Comparison of ENCODE assay signal across 11 mouse cellular contexts in genomic region chr11:76065521-76066095, GRCm38 (mm10). TPM values are rescaled to one million over a fixed set of nuclear protein-coding genes. Genes with fewer than 3 reads are reported as not detected.
A peak's percentile ranks its signal among the peaks of the same experiment; 100 is the strongest.
DNase-seq lines count a peak whose midpoint lies in the region; ATAC-seq and TF ChIP-seq lines count a peak whose summit lies in the region.
"Had no signal": no experiment of that assay in that cellular context is flagged by ENCODE, and none has a peak within 500 bp of the region (broad histone marks: within the 10 kb centered on the region; RNA-seq: fewer than 3 reads in every experiment).

No protein-coding gene starts in this region.

- H3K4me2 ChIP-seq in intestine, embryonic 15.5 days (replicated peaks): no peak overlapping the region
- H3K4me2 ChIP-seq: embryonic facial prominence, embryonic 15.5 days; liver, embryonic 15.5 days had no signal

- ATAC-seq in erythroid progenitor cell, adult 5-6 weeks (replicated peaks; ENCODE audit: low FRiP score, poor library complexity, severe bottlenecking): no peak
- no peak for ATAC-seq in intestine, embryonic 15.5 days

- no peak overlapping the region for H3K9ac ChIP-seq in intestine, embryonic 15.5 days
- H3K9ac ChIP-seq: embryonic facial prominence, embryonic 15.5 days; liver, embryonic 15.5 days had no signal

- intact Hi-C loops in heart, postnatal 25 days (cut with DNase I): loop anchor here (2.0 kb wide), 1 partner anchor 41 kb away; no protein-coding TSS in a partner anchor

- peak; percentile 27 for DNase-seq in lung, postnatal 10 days
- no peak for DNase-seq in lung, postnatal 4 days
- DNase-seq in cerebellum, adult 2 months: peak; percentile 69 to 88
- peak; percentile 16 for DNase-seq in heart, postnatal 25 days (ENCODE audit: low spot score)
- DNase-seq in spleen, postnatal 14 days (ENCODE audit: low spot score in 2 of 2): no peak
- DNase-seq: right cerebral cortex, adult 18-20 months; thymus, postnatal 4 days had no signal

- H3K9me3 ChIP-seq in intestine, embryonic 15.5 days: no peaks in the 10 kb centered on the region
- H3K9me3 ChIP-seq: embryonic facial prominence, embryonic 15.5 days; liver, embryonic 15.5 days had no signal

- H3K27me3 ChIP-seq in cerebellum, adult 2 months (ENCODE audit: control insufficient read depth, insufficient read depth, low read length): no peaks in the 10 kb centered on the region
- no peaks in the 10 kb centered on the region for H3K27me3 ChIP-seq in intestine, embryonic 15.5 days (replicated peaks)
- H3K27me3 ChIP-seq: embryonic facial prominence, embryonic 15.5 days; liver, embryonic 15.5 days had no signal

- peaks cover 3% of the 10 kb centered on the region; the same call in 1 of the 2 replicates for H3K36me3 ChIP-seq in intestine, embryonic 15.5 days
- H3K36me3 ChIP-seq: liver, embryonic 15.5 days had no signal

- no peak for TF ChIP-seq POLR2A in cerebellum, adult 2 months (IDR thresholded peaks at IDR 0.05; ENCODE audit: borderline replicate concordance, insufficient read depth, low read length)

- 12% methylated on average over 9 of the region's 9 CpGs for WGBS in cerebellum, adult 2 months
- 68% methylated on average over 9 of the region's 9 CpGs for WGBS in intestine, embryonic 15.5 days

- TF ChIP-seq CTCF in cerebellum, adult 2 months (IDR thresholded peaks at IDR 0.05; ENCODE audit: borderline replicate concordance, insufficient read depth, low read depth, low read length): no peak

- no peak overlapping the region for H3K4me3 ChIP-seq in cerebellum, adult 2 months (replicated peaks; ENCODE audit: insufficient read depth, low read depth, low read length)
- no peak overlapping the region for H3K4me3 ChIP-seq in intestine, embryonic 15.5 days (replicated peaks)
- H3K4me3 ChIP-seq: embryonic facial prominence, embryonic 15.5 days; liver, embryonic 15.5 days had no signal

- peak overlapping the region; percentile 33; the same call in 1 of the 2 replicates for H3K27ac ChIP-seq in cerebellum, adult 2 months (ENCODE audit: insufficient read depth, low read length)
- no peak overlapping the region for H3K27ac ChIP-seq in intestine, embryonic 15.5 days
- H3K27ac ChIP-seq: embryonic facial prominence, embryonic 15.5 days; liver, embryonic 15.5 days had no signal

- peaks cover 26% of the 10 kb centered on the region; the same call in 1 of the 2 replicates for H3K4me1 ChIP-seq in cerebellum, adult 2 months (ENCODE audit: control insufficient read depth, insufficient read depth, low read length)
- H3K4me1 ChIP-seq in intestine, embryonic 15.5 days (replicated peaks): 0 out of 2 replicates have a peak, but pooled peaks cover 3% of the 10 kb centered on the region
- H3K4me1 ChIP-seq: liver, embryonic 15.5 days had no signal

RNA-seq across cellular contexts. Expression of gene Rflnb, which starts 38.0 kb away (rescaled TPM):
- polyA plus RNA-seq in cerebellum, adult 2 months (2012; rRNA removed): 15.7 and 18.4 TPM in 2 replicates
- total RNA-seq in heart, postnatal 25 days (2021): 10 to 100 TPM; 42.5 to 51.7 TPM
- 8.8 and 11.5 TPM in 2 replicates for total RNA-seq in erythroid progenitor cell, adult 5-6 weeks (2015; ENCODE audit: low replicate concordance)
- total RNA-seq in erythroid progenitor cell, adult 5-6 weeks (2017; ENCODE audit: low replicate concordance): 6.7 and 7.2 TPM in 2 replicates
- 51.8 and 52.0 TPM in 2 replicates for polyA plus RNA-seq in intestine, embryonic 15.5 days (2015; fragmentation: Nextera tagmentation; extraction: Ambion mirVana)

Comparison
In these comparisons a context has a peak if more than half of its experiments do, and no peak if none do; other contexts are left out.
1. DNase-seq: peak in lung, postnatal 10 days (single experiment), cerebellum, adult 2 months (2 of 2) and heart, postnatal 25 days (single experiment); none in lung, postnatal 4 days (0 of 2) and spleen, postnatal 14 days (0 of 2).